8 mouse cellular contexts compared by ENCODE assay signal in genomic region chr6:7120136-7120535, GRCm38 (mm10).
DNase-seq lines count a peak whose midpoint lies in the region; ATAC-seq and TF ChIP-seq lines count a peak whose summit lies in the region.
"Had no signal": no experiment of that assay in that cellular context is flagged by ENCODE, and none has a peak within 500 bp of the region (broad histone marks: within the 10 kb centered on the region; RNA-seq: fewer than 3 reads in every experiment).

No protein-coding gene starts in this region.

- peaks cover 12% of the 10 kb centered on the region for H3K4me1 ChIP-seq in G1E (ENCODE audit: insufficient read depth, low read depth, low read length)
- H3K4me1 ChIP-seq: megakaryocyte, embryonic 14.5 days had no signal

- no peak overlapping the region for H3K4me3 ChIP-seq in G1E (ENCODE audit: low read depth, low read length)
- H3K4me3 ChIP-seq: megakaryocyte, embryonic 14.5 days had no signal

- H3K36me3 ChIP-seq in G1E (replicated peaks) = no peaks in the 10 kb centered on the region

- TF ChIP-seq CTCF in G1E (IDR thresholded peaks at IDR 0.05; ENCODE audit: low read depth, low read length) = peak; percentile 76

- no peaks in the 10 kb centered on the region for H3K9me3 ChIP-seq in G1E (replicated peaks)

- no peak for ATAC-seq in G1E (ENCODE audit: extremely low read depth, insufficient number of reproducible peaks, low FRiP score, poor library complexity, severe bottlenecking)
- peak; percentile 32 to 36; a peak in 2 of 4 replicates for ATAC-seq in hematopoietic stem cell, adult 5-6 weeks (replicated peaks in 1 of 2; ENCODE audit: insufficient read depth in 1 of 2, low FRiP score in 2 of 2, low TSS enrichment in 1 of 2, low read depth in 1 of 2, poor library complexity in 2 of 2, severe bottlenecking in 2 of 2)

- intact Hi-C loops in left cerebral cortex, postnatal 10 days (cut with DNase I) = no loop called here

- DNase-seq in left cerebral cortex, adult 11 months (ENCODE audit: low spot score) = peak; percentile 26
- DNase-seq in left cerebral cortex, adult 8-10 months (ENCODE audit: low spot score in 2 of 2) = no peak
- peak; percentile 21 for DNase-seq in G1E (ENCODE audit: low spot score)
- DNase-seq in brain, adult 2 months (ENCODE audit: low read depth, low spot score) = peak; percentile 64
- peak; percentile 1 to 22 for DNase-seq in left cerebral cortex, postnatal 10 days (ENCODE audit: extremely low spot score in 1 of 2, low spot score in 2 of 2)
- peak; percentile 29 for DNase-seq in right cerebral cortex, postnatal 10 days (ENCODE audit: low spot score in 2 of 2)

- H3K27me3 ChIP-seq in G1E (ENCODE audit: insufficient read depth, low read length) = no peaks in the 10 kb centered on the region
- H3K27me3 ChIP-seq: megakaryocyte, embryonic 14.5 days had no signal

Comparison
In these comparisons a context has a peak if more than half of its experiments do, and no peak if none do; other contexts are left out.
1. DNase-seq: peak in left cerebral cortex, adult 11 months (single experiment), G1E (single experiment), brain, adult 2 months (single experiment), left cerebral cortex, postnatal 10 days (2 of 2) and right cerebral cortex, postnatal 10 days (2 of 2); none in left cerebral cortex, adult 8-10 months (0 of 2).